Mouse (Mus musculus): ENCODE results near the gene Guca2a. TPM values are rescaled to one million over a fixed set of nuclear protein-coding genes. Genes with fewer than 3 reads are reported as not detected.

Guca2a gene
- polyA plus RNA-seq (2012), result not detected in 2 replicates

GRCm38 (mm10) chr4:119637176-119637845 lies at the start of gene Guca2a:
Gene Guca2a (plus strand): TSS chr4:119637704.
- TF ChIP-seq GATA1 (IDR thresholded peaks at IDR 0.05; ENCODE audit: low read length), result no peak

DNA sequence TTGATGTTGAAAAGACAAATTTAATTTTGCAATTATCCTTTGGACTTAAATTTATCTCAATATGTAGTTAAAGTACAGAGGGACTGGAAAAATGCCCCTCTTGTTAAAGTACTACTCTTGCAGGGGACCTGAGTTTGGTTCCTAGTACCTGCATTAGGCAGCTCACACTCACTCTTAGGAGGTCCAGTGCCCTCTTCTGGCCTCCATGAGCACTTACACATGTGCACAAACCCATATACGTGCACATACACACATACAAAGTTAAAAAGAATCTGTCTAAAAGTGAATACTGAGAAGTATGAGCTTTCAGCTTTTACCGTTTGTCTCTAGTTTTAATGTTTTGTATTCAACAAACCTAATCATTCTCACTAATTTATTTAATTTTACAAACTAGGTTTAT lies 49.5 kb upstream of the Guca2a start:
- TF ChIP-seq GATA1 (IDR thresholded peaks at IDR 0.05; ENCODE audit: low read length), result no peak

DNA sequence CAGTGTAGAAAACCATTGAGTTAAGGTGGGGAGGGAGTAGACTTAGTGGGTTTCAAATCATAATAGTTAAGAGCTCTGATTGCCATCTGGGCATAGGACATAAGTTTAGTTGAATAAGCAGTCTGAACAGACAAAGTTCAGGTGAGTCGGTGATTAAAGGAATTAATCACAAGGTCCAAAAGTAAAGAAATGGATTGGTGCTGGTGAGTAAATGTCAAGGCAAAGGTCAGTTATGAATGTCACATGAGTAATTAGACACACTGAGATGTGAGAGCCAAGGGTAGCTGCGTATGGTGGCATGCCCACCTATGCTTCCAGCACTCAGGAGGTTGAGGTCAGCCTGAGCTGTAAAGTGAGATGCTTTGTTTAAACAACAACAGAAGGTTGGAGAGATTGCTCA lies 48.1 kb upstream of the Guca2a start:
- TF ChIP-seq GATA1 (IDR thresholded peaks at IDR 0.05; ENCODE audit: low read length), result no peak

DNA sequence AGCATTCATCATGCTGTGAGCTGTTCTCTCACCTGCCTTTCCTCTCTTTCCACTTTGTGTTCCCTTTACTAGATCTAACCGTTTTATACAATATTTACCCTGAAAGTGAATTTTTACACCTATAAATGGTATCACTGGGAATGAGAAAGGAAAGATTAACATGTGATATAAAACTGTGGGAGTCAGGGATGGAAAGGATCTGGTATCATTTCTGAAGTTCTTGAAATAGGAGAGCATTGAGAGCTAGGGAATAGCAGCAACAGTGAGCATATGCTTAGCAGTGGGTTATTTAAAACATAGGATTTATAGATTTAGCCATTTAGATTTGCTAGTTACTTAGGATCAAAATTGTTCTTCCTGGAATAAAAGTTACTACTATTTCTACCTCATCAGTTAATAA lies 47.5 kb upstream of the Guca2a start:
- no peak for TF ChIP-seq GATA1 (IDR thresholded peaks at IDR 0.05; ENCODE audit: low read length)

DNA sequence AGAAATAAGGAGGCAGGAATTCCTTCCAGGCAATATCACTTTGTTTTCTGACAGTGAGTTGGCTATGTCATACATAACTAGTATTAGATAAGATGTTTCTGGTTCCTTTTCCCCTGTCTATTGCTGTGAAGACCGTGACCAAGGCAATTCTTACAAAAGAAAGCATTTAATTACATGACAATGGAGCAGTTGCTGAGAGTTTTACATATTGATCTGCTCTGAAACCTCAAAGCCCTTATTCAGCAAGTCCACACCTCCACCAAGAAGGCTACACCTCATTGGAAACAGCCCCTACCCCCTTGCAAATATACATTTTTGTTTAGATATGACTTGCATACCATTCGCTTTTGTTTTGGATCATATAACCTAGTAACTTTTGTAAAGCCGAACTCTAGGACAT lies 45.0 kb upstream of the Guca2a start:
- no peak for TF ChIP-seq GATA1 (IDR thresholded peaks at IDR 0.05; ENCODE audit: low read length)

- TF ChIP-seq GATA1 (IDR thresholded peaks at IDR 0.05; ENCODE audit: low read length), result no peak
Observed at GRCm38 (mm10) chr4:119594331-119594730, 43.2 kb upstream of the Guca2a start.

GRCm38 (mm10) chr4:119599605-119600004 lies 37.9 kb upstream of the Guca2a start:
- no peak for TF ChIP-seq GATA1 (IDR thresholded peaks at IDR 0.05; ENCODE audit: low read length)

DNA sequence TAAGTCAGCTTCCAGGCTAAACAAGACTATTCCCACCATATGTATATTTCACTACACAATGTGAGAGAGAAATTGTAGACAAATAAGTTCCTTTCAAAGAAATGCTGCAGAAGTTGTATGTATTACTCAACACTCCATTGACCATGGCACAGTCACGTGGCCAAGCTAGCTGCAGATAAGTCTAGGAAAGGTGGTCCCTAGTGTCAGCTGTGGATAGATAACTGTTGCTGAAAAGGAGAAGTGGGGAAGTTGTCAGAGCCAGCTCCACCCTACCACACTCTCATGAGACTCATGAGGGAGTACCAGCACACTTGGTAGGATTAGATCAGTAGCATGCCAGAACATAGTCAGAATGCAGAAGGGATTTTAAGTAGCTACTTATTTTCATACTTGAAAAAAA lies 28.0 kb upstream of the Guca2a start:
- peak; percentile 91 for TF ChIP-seq GATA1 (IDR thresholded peaks at IDR 0.05; ENCODE audit: low read length)

GRCm38 (mm10) chr4:119614078-119614477 lies 23.4 kb upstream of the Guca2a start:
- no peak for TF ChIP-seq GATA1 (IDR thresholded peaks at IDR 0.05; ENCODE audit: low read length)

DNA sequence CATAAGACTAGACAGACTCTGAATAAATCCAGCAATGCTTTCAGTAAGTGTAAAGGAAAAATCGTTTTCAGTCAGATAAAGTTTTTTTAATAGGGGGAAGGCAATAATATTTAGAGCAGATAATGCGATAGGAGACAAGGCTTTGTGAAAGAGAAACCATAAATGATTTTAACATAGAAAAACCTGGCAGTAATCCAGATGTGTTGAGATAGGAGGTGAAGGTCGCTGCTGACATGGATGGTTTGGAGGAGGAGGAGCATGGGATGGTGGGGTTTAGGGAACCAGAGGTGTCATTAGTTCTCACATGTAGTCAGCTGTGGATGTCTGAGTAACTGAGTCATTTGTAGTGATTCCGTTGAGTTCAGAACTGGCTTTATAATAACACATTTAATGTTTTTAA lies 22.8 kb upstream of the Guca2a start:
- TF ChIP-seq GATA1 (IDR thresholded peaks at IDR 0.05; ENCODE audit: low read length), result no peak

- TF ChIP-seq GATA1 (IDR thresholded peaks at IDR 0.05; ENCODE audit: low read length), result no peak
Observed at GRCm38 (mm10) chr4:119626081-119626645, 11.3 kb upstream of the Guca2a start.

DNA sequence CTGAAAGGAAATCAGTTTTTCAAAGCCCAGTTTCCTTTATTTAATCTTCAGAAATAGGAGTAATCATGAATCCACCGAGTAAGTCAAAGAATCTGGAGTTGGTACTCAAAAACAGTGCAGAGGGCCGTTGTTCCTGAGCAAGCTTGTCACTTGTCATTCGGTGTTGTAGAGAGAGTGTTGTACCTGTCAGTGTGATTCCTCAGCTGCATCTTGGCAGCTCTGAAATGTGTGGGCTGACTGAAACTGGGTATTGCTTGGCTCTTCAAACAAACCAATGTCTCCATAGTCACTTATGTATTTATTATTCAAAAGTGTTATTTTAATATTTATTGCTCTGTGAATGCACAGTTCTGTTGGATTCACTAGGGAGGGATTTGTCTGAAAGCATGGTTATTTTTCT lies 10.6 kb upstream of the Guca2a start:
- no peak for TF ChIP-seq GATA1 (IDR thresholded peaks at IDR 0.05; ENCODE audit: low read length)

GRCm38 (mm10) chr4:119627317-119627716 lies 10.2 kb upstream of the Guca2a start:
- TF ChIP-seq GATA1 (IDR thresholded peaks at IDR 0.05; ENCODE audit: low read length), result no peak

- no peak for TF ChIP-seq GATA1 (IDR thresholded peaks at IDR 0.05; ENCODE audit: low read length)
Observed at GRCm38 (mm10) chr4:119631115-119631919, 6.2 kb upstream of the Guca2a start.

- no peak for TF ChIP-seq GATA1 (IDR thresholded peaks at IDR 0.05; ENCODE audit: low read length)
Observed at GRCm38 (mm10) chr4:119632721-119633120, 4.8 kb upstream of the Guca2a start.

DNA sequence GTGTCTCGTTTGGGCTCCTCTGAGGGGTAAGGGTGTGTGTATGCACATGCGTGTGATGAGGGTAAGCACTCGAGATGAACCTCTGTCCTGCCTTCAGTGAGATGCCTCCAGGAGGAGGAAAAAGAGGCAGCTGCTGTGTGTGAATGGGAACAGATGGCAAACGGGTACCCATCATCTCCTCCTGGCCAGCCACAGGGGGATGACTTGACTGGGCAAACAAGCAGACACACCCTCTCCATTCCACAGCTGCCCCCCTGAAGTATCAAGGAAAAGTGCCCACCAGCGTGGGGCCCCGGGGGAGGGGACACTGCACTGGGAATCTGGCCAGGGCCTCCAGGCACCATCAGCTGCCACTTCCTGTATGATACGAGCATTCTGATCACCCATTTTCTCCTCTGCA lies 4.2 kb upstream of the Guca2a start:
- no peak for TF ChIP-seq GATA1 (IDR thresholded peaks at IDR 0.05; ENCODE audit: low read length)

GRCm38 (mm10) chr4:119633948-119634347 lies 3.6 kb upstream of the Guca2a start:
- no peak for TF ChIP-seq GATA1 (IDR thresholded peaks at IDR 0.05; ENCODE audit: low read length)
